Comparison of ENCODE assay signal across 8 mouse cellular contexts in the genomic region with DNA sequence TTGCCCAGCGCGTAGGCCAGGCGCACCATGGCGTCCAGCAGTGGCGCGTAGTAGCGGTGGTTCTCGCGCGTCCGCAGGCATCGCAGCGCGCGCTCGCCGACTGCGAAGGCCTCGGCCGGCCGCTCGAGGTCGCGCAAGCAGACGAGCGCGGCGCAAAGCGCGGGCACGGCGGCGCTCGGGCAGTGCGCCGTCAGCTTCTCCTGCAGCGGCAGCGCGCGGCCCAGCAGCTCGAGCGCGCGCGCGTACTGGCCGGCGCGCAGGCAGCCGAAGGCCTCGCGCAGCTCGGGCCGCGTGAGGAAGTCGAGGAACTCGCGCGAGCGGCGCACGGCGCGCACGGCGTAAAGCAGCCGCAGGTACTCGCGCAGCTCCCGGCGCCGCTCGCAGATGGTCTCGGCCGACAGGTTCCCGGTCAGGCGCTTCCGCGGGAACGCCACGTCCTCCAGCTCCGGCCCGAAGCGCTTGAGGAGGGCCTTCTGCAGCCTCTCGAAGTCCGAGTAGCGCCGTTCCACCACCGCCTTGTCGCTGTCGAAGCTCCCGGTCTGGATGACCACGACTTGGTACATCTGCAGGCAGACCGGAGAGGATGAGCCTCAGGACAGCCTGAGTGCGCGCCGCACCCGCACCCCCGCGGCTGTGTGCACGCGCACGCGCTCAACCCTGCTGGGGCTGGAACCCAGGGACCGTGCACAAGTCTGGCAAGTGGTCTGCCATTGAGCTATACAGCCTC. TPM values are rescaled to one million over a fixed set of nuclear protein-coding genes. Genes with fewer than 3 reads are reported as not detected.
DNase-seq lines count a peak whose midpoint lies in the region; ATAC-seq and TF ChIP-seq lines count a peak whose summit lies in the region.

No protein-coding gene starts in this region.

- ATAC-seq in frontal cortex, adult (ENCODE audit: low TSS enrichment): peak; percentile 81
- ATAC-seq in activated CD4-positive, CD25-positive, alpha-beta regulatory T cell, adult 4 months: no peak

- 30% methylated on average over 105 of the region's 105 CpGs for WGBS in lung, adult 2 months

- peak; percentile 17; the same call in 1 of the 2 replicates for TF ChIP-seq POLR2A in lung, adult 2 months (IDR thresholded peaks at IDR 0.05; ENCODE audit: borderline replicate concordance, extremely low read depth, low read depth, low read length)

- no peak for TF ChIP-seq CTCF in lung, adult 2 months (IDR thresholded peaks at IDR 0.05; ENCODE audit: insufficient read depth, low read length)

- DNase-seq in Muller cell, postnatal 12 days (ENCODE audit: inconsistent ontology term): peak; percentile 89
- DNase-seq in cerebellum, adult 8-10 months: peak; percentile 73
- DNase-seq in heart, postnatal 4 days: peak; percentile 77
- DNase-seq in layer of hippocampus, adult 9-11 months: peak; percentile 84
- peak; percentile 54 for DNase-seq in lung, adult 2 months
- DNase-seq in retina, adult 2 months (ENCODE audit: low read depth, low spot score): peak; percentile 40

- no peaks in the 10 kb centered on the region; the same call in 1 of the 2 replicates for H3K4me1 ChIP-seq in lung, adult 2 months (ENCODE audit: control insufficient read depth, insufficient read depth, low read length)

- H3K4me3 ChIP-seq in lung, adult 2 months (replicated peaks; ENCODE audit: extremely low read depth, low read depth, low read length): peak overlapping the region; percentile 65

RNA-seq across cellular contexts. Expression of gene Snx20, which starts 8.5 kb away (rescaled TPM):
- 1 to 10 TPM; 1.2 to 2.1 TPM for total RNA-seq in heart, postnatal 4 days (2021)
- polyA plus RNA-seq in lung, adult 2 months (2012; rRNA removed): 11.5 and 16.8 TPM in 2 replicates
- 1 to 10 TPM; 7.7 to 9.9 TPM for polyA plus RNA-seq in activated CD4-positive, CD25-positive, alpha-beta regulatory T cell, adult 4 months (2017; shearing (Covaris generic))

RNA-seq across cellular contexts. Expression of gene Nod2, which starts 19.7 kb away (rescaled TPM):
- total RNA-seq in heart, postnatal 4 days (2021): 1 to 10 TPM in 1 of 2 experiments, under 1 TPM in 1; 0.79 to 1.1 TPM
- 4.0 and 5.0 TPM in 2 replicates for polyA plus RNA-seq in lung, adult 2 months (2012; rRNA removed)
- polyA plus RNA-seq in activated CD4-positive, CD25-positive, alpha-beta regulatory T cell, adult 4 months (2017; shearing (Covaris generic)): 1 to 10 TPM; 2.5 to 3.6 TPM
